22 mouse cellular contexts compared by ENCODE assay signal in the genomic region with DNA sequence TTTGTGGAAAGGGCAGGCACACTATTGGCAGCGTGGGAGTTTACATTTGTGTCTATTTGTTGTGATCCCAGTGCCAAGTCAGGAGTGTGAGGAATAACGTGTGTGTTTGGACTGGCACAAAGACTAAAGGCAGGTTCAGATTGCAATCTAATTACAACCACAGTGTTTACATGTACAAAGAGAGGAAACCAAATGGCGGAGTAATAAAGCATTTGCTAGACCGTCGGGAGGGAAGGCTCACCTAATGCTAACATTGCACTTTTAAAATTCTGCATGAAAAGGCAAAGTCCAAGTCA.
DNase-seq lines count a peak whose midpoint lies in the region; ATAC-seq lines count a peak whose summit lies in the region.
"Had no signal": no experiment of that assay in that cellular context is flagged by ENCODE, and none has a peak within 500 bp of the region (broad histone marks: within the 10 kb centered on the region; RNA-seq: fewer than 3 reads in every experiment).

No protein-coding gene starts in this region.

- intact Hi-C loops in gastrocnemius, postnatal 36 days (cut with DNase I): no loop called here

- H3K27ac ChIP-seq in hindbrain, embryonic 13.5 days: peak overlapping the region; percentile 70
- no peak overlapping the region for H3K27ac ChIP-seq in hindbrain, embryonic 10.5 days
- H3K27ac ChIP-seq in forebrain, embryonic 14.5 days (ENCODE audit: low read depth, low read length): peak overlapping the region; percentile 21; the same call in 1 of the 2 replicates
- 0 out of 2 replicates have a peak overlapping the region, but pooled peaks have one; percentile 54 for H3K27ac ChIP-seq in midbrain, embryonic 12.5 days (replicated peaks)
- H3K27ac ChIP-seq: embryonic facial prominence, embryonic 13.5 days; gastrocnemius, adult 2 months; heart, embryonic 15.5 days; kidney, postnatal 0 days; limb, embryonic 15.5 days had no signal

- no peaks in the 10 kb centered on the region for H3K9me3 ChIP-seq in hindbrain, embryonic 13.5 days
- H3K9me3 ChIP-seq in hindbrain, embryonic 10.5 days: no peaks in the 10 kb centered on the region
- H3K9me3 ChIP-seq in forebrain, embryonic 14.5 days (replicated peaks; ENCODE audit: control insufficient read depth, low read length): no peaks in the 10 kb centered on the region
- no peaks in the 10 kb centered on the region for H3K9me3 ChIP-seq in midbrain, embryonic 12.5 days
- H3K9me3 ChIP-seq: embryonic facial prominence, embryonic 13.5 days; heart, embryonic 15.5 days; limb, embryonic 15.5 days had no signal

- DNase-seq in hindbrain, embryonic 10.5 days (ENCODE audit: low spot score): no peak
- peak; percentile 19 for DNase-seq in fibroblast of lung, adult 2 months (ENCODE audit: low read depth)
- no peak for DNase-seq in forebrain, embryonic 14.5 days (ENCODE audit: low spot score)
- no peak for DNase-seq in embryo, embryonic 10.5 days (ENCODE audit: low spot score)
- no peak for DNase-seq in gastrocnemius, postnatal 36 days
- DNase-seq: adrenal gland, postnatal 14 days; cerebellum, adult 9-11 months; gastrocnemius, adult 2 months; heart, adult 18-20 months; kidney, adult 18-20 months; liver, postnatal 0 days; lung, postnatal 10 days; right cerebral cortex, postnatal 14 days; thymus, adult 18-20 months; thymus, postnatal 4 days had no signal

- WGBS in hindbrain, embryonic 13.5 days: 32% methylated on average over 5 of the region's 5 CpGs
- 83% methylated on average over 5 of the region's 5 CpGs for whole genome bisulfite sequencing in hindbrain, embryonic 10.5 days
- 24% methylated on average over 5 of the region's 5 CpGs for WGBS in forebrain, embryonic 14.5 days
- 75% methylated on average over 5 of the region's 5 CpGs for WGBS in midbrain, embryonic 12.5 days

- ATAC-seq in hindbrain, embryonic 13.5 days (ENCODE audit: low FRiP score): no peak
- peak; percentile 51 for ATAC-seq in forebrain, embryonic 14.5 days
- no peak for ATAC-seq in midbrain, embryonic 12.5 days (ENCODE audit: low FRiP score, low read depth)
- ATAC-seq: liver, postnatal 0 days; Patski had no signal

- H3K4me3 ChIP-seq in hindbrain, embryonic 13.5 days: no peak overlapping the region
- H3K4me3 ChIP-seq in hindbrain, embryonic 10.5 days: no peak overlapping the region
- no peak overlapping the region for H3K4me3 ChIP-seq in forebrain, embryonic 14.5 days (ENCODE audit: low read depth, low read length)
- H3K4me3 ChIP-seq in midbrain, embryonic 12.5 days: no peak overlapping the region
- H3K4me3 ChIP-seq: embryonic facial prominence, embryonic 13.5 days; gastrocnemius, adult 2 months; heart, embryonic 15.5 days; limb, embryonic 15.5 days had no signal

- 0 out of 2 replicates have a peak overlapping the region, but pooled peaks have one; percentile 6 for H3K4me2 ChIP-seq in hindbrain, embryonic 13.5 days
- H3K4me2 ChIP-seq in forebrain, embryonic 14.5 days (ENCODE audit: low read length): no peak overlapping the region
- no peak overlapping the region for H3K4me2 ChIP-seq in midbrain, embryonic 12.5 days (replicated peaks)
- H3K4me2 ChIP-seq: embryonic facial prominence, embryonic 13.5 days; heart, embryonic 15.5 days; limb, embryonic 15.5 days had no signal

- peaks cover 11% of the 10 kb centered on the region; the same call in 1 of the 2 replicates for H3K27me3 ChIP-seq in hindbrain, embryonic 13.5 days
- no peaks in the 10 kb centered on the region; the same call in 1 of the 2 replicates for H3K27me3 ChIP-seq in hindbrain, embryonic 10.5 days (ENCODE audit: insufficient read depth, poor library complexity, severe bottlenecking)
- H3K27me3 ChIP-seq in forebrain, embryonic 14.5 days (replicated peaks; ENCODE audit: control insufficient read depth, insufficient read depth, low read length): no peaks in the 10 kb centered on the region
- H3K27me3 ChIP-seq in midbrain, embryonic 12.5 days: peaks cover 16% of the 10 kb centered on the region
- H3K27me3 ChIP-seq: embryonic facial prominence, embryonic 13.5 days; heart, embryonic 15.5 days; limb, embryonic 15.5 days; Patski had no signal

- H3K9ac ChIP-seq in hindbrain, embryonic 13.5 days: no peak overlapping the region
- no peak overlapping the region for H3K9ac ChIP-seq in forebrain, embryonic 14.5 days (ENCODE audit: low read length)
- H3K9ac ChIP-seq in midbrain, embryonic 12.5 days (replicated peaks): no peak overlapping the region
- H3K9ac ChIP-seq: embryonic facial prominence, embryonic 13.5 days; heart, embryonic 15.5 days; limb, embryonic 15.5 days; liver, postnatal 0 days had no signal

- H3K4me1 ChIP-seq in hindbrain, embryonic 13.5 days (replicated peaks): peaks cover 13% of the 10 kb centered on the region
- H3K4me1 ChIP-seq in hindbrain, embryonic 10.5 days (replicated peaks): peaks cover 8% of the 10 kb centered on the region; the same call in 1 of the 2 replicates
- peaks cover 13% of the 10 kb centered on the region for H3K4me1 ChIP-seq in forebrain, embryonic 14.5 days (ENCODE audit: control insufficient read depth, insufficient read depth, low read length)
- peaks cover 9% of the 10 kb centered on the region for H3K4me1 ChIP-seq in midbrain, embryonic 12.5 days
- H3K4me1 ChIP-seq: embryonic facial prominence, embryonic 13.5 days; heart, embryonic 15.5 days; limb, embryonic 15.5 days had no signal

- H3K36me3 ChIP-seq in hindbrain, embryonic 13.5 days: no peaks in the 10 kb centered on the region
- no peaks in the 10 kb centered on the region for H3K36me3 ChIP-seq in hindbrain, embryonic 10.5 days
- H3K36me3 ChIP-seq in forebrain, embryonic 14.5 days (ENCODE audit: control insufficient read depth, insufficient read depth, low read length): no peaks in the 10 kb centered on the region
- H3K36me3 ChIP-seq in midbrain, embryonic 12.5 days: no peaks in the 10 kb centered on the region
- H3K36me3 ChIP-seq: embryonic facial prominence, embryonic 13.5 days; heart, embryonic 15.5 days; limb, embryonic 15.5 days had no signal
